Mouse (Mus musculus): ENCODE results near the gene Stom. TPM values are rescaled to one million over a fixed set of nuclear protein-coding genes. Genes with fewer than 3 reads are reported as not detected.

Gene Stom
- 1 to 10 TPM in 1 of 2 experiments, under 1 TPM in 1; 0.86 to 4.4 TPM for polyA plus RNA-seq (2017; shearing (Covaris generic))

GRCm38 (mm10) chr2:35336388-35337280 lies at the start of gene Stom:
Gene Stom, minus strand, starts transcription at chr2:35336976.

GRCm38 (mm10) chr2:35367629-35368028 lies 30.9 kb upstream of the Stom start, which contains the start of gene 4930568D16Rik:
Gene 4930568D16Rik, minus strand, starts transcription at chr2:35367729.

Other genes with a start within 250 kb of the Stom start
- gene AI182371, start 235.4 kb downstream of the Stom start, polyA plus RNA-seq (2017; shearing (Covaris generic)) = 1 to 10 TPM in 1 of 2 experiments, under 1 TPM in 1; 0.48 to 2.4 TPM
- gene Cntrl, start 227.5 kb downstream of the Stom start, polyA plus RNA-seq (2017; shearing (Covaris generic)) = 100 to 1,000 TPM in 1 of 2 experiments, 10 to 100 TPM in 1; 86.2 to 101 TPM
- 100 to 1,000 TPM; 148 to 163 TPM for gene Rab14, start 135.9 kb downstream of the Stom start, polyA plus RNA-seq (2017; shearing (Covaris generic))
- gene Gsn, start 80.6 kb downstream of the Stom start, polyA plus RNA-seq (2017; shearing (Covaris generic)) = 10 to 100 TPM; 28.1 to 30.6 TPM
- gene 4930568D16Rik, start 30.8 kb upstream of the Stom start, polyA plus RNA-seq (2017; shearing (Covaris generic)) = under 1 TPM; 0.17 to 0.77 TPM
- gene 4930402F06Rik, start 60.2 kb upstream of the Stom start, polyA plus RNA-seq (2017; shearing (Covaris generic)) = under 1 TPM in 1 of 2 experiments, not detected in 1; 0.19 TPM
- gene Ggta1, start 126.3 kb upstream of the Stom start, polyA plus RNA-seq (2017; shearing (Covaris generic)) = 10 to 100 TPM; 16.6 to 18.5 TPM
- gene Dab2ip, start 221.3 kb upstream of the Stom start, polyA plus RNA-seq (2017; shearing (Covaris generic)) = 1 to 10 TPM; 1.0 to 2.6 TPM